Mouse (Mus musculus): Measurements from ENCODE around the gene Best3.
A peak's percentile ranks its signal among the peaks of the same experiment; 100 is the strongest.
"Not testable (repeated sequence)": the region's sequence is repeated elsewhere in the genome, so short reads cannot be mapped to it uniquely, and the experiment has no call there.

The Best3 gene

DNA sequence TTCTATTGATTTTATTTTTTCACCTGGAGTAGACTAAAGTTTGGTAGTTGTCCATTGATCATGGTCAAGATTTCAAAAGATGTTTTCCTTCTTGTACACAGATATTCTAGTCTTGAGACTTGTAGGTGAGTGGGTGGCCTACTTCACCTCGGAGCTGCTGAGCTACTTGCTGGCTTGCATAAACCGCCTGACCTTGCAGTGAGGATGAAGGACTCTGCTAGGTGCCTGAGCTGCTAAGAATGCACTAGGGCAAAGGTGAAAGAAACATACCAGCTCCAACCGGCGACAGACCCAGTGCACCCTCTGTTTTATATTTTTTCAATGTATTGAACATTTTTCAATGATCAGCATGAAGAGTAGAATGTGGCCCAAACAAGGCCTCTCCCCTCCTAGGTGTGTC, 5.8 kb upstream of the Best3 start:
- DNase-seq: no peak

DNA sequence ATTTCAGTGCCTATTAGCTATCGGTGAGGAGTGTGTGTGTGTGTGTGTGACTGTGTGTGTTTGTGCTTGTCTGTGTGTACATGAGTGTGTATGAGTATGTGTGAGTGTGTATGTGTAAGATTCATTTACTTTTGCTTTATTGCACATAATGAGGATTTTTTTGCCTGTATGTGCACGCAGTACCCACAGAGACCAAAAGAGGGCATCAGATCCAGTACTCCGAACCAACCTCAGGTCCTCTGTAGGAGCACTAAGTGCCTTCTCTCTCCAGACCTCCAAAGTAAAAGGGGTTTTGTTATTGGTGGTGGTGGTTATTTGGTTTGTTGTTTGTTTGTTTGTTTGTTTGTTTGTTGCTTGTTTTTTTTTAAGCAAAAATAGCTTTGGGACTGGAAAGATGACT, 5.2 kb upstream of the Best3 start:
- no peak for DNase-seq

DNA sequence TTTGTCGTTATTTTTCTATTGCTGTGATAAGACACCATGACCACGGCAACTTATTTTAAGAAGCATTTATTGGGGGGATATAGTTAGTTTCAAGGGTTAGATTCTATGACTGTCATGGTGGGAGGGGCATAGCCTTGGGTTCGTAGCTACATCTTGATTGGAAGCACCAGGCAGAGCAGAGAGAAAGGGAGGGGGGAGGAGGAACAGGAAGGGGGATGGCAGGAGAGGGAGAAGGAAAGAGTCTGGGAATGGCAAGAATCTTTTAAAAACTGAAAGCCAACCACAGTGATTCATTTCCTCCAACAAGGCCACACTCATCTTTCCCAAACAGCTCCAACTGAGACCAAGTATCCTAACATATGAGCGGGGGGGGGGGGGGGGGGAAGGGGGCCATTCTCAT, 3.6 kb upstream of the Best3 start:
- no peak for DNase-seq

DNA sequence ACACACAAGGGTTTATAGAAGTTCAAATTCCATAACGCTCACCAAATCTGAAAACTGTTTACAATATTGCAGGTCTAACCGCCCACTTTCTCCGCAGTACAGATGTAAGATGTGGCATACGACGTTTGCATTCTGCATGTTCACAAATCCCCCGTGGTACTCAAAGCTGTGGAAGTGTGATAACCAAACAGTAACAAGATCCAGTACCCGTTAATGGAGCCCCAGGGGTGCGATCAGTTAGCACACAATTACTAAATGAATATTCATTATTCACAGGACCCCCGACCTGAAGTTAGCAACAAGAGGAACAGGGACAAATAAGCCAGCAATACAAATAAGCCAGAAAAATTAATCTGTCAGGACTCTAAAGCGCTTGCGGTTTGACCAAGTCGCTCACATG, 1.3 kb upstream of the Best3 start:
- DNase-seq: no peak

DNA sequence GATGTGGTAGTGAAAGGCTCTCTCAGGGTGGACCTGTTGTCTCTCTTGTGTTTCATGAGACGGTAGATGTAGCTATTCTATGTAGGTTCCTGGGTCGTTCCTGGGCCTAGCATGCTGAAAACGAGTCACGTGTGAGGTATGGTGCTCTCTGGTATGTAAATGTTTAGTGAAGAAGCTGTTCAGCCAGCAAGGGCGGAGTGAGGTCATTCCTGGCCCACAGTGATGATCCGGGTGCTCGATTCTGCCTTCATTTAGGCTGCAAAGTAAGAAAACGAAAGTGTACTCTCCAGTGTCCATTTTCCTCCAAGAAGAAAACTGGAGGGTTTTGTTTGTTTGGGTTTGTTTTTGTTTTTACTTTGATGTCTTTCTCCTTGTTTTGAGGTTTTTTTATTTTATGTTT, 7.9 kb downstream of the Best3 start:
- no peak for DNase-seq

DNA sequence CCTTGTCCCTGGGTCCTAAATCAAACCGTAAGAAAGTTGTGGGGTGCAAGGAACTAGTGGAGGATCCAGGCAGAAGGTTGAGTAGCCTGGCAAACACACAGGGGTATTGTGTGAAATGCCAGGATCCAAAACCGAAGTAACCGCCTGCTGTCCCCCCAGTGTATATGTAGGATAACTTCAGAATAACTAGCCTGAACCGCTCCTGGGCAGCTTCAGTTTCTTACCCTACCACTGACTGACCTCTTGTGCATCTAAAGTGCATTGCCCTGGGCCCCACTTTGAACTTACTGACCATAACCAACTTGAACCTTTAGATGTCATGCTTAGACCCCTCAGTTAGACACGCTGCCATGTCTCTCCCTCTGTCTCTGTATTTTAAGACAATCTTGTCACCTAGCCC, 9.0 kb downstream of the Best3 start:
- no peak for DNase-seq

DNA sequence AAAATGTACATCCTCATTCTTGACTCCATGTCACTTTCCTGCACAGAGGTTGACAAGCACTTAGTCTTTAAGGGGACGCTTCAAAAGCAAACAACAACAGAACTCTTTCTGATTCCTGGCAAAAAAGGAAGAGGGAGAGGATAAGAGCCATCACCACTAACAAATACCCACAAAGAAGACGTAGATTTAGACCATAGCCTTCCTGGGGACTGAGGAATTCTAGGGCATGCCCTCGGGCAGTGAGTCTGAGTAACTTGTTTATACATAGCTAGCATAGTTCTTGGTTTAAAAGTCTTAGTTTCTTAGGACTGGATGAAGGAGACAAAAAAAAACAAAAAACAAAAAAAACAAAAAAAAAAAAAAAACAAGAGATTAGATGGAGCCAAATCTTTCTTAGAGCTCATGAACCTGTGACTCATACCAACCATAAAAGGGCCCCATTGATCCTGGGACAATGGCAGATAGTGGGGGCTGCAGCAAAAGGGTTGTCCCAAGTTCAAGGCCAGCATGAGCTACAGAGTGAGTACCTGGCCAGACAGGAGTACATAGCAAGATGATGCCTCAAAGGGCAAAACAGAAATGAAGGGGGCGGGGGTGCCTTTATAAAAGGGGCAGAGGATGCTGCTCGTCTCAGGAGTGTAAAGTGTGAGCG, 9.6 kb downstream of the Best3 start:
- no peak for DNase-seq

DNA sequence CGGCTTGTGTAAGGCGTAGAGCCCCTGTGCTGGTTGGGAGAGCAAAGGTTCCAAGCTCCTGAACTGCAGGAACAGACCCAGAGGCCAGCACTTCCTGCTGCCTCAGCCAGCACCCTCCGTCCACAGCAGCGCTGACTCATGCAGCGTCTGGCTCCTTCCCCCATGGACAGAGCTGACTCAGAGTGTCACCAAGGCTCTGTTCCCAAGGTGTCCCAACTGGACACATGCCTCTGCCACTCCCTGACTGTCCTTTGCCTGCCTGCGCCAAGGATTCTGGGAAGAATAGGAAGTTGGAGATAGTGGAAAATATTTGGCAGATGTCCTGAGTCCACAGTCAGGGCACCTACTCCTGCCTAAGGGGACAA, 10.1 kb downstream of the Best3 start:
- no peak for DNase-seq

DNA sequence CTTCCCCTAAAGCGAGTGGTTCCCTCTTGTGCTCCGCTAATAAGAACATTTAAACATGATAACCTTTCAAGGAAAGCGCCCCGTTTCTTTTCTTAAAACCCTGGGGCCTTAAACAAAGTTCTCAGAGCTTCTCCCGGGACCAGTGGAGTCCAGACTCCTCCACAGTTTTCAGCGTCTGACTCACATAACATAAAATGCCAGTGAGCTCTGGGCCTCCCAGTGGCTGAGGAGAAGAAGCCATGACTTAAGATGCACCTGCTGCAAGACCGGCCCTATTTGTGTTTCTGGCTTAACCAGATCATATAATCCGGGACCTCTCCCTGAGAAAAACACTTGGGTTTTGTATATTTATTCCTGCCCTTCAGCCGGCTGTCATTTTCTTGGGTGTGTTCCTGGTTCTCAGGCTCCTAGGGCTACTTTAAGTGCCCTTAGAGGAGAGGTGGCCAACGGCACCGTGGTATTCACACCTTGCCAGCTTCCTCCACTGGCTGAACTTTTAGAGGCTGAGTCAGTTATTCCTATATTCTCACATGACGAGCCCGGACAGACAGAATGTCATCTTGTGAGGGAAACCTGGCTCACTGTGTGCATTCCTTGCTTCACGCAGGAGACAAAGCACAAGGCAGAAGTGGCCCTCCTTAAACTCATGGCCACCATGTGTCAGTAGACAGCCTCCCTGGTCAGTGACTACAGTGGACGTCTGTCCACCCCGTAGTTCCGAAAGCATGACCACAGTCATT, 12.8 kb downstream of the Best3 start:
- no peak for DNase-seq

DNA sequence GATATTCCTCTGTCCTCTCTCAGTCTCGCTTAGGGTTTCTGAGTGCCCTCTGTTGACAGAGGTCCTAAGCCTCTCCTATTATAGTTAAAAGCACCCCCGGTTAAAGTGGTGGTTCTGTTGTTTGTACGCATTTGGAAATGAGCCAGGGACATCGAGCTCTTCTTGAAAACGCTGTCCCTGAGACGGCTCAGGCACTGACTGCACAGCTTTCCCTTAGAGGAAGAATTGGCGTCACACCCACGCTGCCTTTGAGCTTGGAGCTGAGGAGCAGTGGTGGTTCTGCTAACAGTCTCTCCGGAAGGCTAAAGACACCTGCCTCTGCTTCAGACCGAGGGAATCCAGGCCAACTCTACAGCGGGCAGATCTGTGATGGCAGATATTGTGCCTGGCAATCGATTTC, 14.9 kb downstream of the Best3 start:
- peak; percentile 29 for DNase-seq

DNA sequence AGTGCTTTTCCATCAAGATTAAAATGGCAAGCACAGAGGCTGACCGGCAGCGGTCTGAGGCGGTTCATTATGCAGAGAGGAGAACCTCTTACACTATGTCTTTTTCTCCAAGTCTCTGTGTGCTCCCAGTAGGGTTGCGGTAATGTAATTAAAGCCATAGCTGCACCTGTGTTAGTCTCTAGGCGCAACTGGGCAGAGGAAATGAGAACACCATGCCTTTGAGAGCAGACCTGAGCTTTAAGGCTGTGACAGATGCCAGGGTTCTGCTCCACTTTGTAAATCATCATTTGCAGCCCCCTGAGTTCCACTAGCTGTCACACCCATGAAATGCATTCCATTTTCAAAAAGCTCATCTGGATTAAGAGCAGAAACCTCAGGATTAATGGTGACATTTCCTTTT, 18.6 kb downstream of the Best3 start:
- DNase-seq: no peak

DNA sequence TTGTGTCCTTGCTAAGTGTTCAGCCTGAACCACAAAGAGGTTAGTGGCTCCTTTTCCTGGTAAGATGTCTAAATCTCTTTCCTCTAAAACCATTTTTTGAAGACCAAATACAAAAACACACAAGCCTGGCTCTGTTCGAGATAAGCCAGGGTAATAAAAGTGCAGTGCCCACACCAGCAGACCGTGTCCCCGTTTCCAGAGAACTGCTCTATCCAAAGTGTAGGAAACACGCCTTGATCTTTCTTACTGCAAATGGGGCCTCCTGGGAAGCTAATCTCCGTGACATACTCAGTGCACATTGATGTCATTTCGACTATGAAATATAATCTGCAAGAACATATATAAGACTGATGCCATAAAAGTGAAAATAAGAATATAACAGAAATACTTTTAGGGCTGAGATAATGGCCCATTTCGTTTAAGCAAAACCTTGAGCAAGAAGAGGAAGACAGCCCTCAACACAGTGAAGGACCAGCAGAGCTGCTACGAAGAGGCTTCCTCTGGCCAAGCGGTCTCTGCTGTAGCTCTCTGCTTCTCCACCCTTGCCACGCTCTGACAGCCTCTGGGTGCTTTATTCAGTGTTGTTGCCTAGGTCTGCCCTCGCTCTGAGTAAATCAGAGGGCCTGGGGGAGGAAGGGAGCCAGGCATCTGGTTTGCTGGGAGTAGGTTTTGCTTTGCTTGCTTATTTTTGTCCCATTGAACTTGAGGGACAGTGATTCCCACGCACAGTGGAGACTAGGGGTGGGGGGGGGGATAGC, 19.8 kb downstream of the Best3 start:
- DNase-seq: no peak

DNA sequence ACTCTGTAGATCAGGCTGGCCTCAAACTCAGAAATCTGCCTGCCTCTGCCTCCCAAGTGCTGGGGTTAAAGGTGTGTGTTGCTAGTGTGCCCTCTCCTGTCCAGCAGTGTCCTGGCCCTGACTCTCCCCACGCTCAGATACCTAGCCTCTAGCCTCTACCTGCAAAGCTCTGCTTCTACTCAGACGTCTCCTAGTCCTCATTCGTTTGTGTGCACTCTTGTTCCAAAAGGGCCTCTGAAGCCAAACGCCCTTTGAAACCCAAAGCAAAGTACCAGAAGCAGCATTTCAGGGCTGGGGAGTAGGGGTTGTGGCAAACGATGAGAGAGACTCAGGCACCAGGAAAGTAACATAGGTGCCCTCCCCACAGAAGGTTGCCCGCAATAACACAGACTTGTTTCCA, 23.6 kb downstream of the Best3 start:
- DNase-seq: no peak

DNA sequence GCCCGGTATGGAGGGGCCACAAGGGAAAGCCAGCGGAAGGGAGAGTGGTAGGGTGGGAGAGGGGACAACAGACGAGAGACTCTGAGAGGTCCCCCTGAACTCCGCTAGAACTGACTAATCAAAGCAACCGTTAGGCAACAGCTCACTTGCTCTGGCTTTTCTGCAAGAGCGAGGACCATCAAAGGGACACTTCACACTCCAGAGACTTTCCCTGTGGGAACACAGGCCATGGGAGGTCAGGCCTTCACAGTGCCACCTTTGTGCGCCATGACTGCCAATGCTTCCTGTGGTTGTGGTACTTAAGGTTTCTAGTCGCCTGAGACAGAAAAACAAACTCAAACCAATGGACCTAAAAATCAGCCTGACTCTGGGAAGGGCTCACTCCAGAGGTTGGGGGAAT, 24.9 kb downstream of the Best3 start:
- no peak for DNase-seq

DNA sequence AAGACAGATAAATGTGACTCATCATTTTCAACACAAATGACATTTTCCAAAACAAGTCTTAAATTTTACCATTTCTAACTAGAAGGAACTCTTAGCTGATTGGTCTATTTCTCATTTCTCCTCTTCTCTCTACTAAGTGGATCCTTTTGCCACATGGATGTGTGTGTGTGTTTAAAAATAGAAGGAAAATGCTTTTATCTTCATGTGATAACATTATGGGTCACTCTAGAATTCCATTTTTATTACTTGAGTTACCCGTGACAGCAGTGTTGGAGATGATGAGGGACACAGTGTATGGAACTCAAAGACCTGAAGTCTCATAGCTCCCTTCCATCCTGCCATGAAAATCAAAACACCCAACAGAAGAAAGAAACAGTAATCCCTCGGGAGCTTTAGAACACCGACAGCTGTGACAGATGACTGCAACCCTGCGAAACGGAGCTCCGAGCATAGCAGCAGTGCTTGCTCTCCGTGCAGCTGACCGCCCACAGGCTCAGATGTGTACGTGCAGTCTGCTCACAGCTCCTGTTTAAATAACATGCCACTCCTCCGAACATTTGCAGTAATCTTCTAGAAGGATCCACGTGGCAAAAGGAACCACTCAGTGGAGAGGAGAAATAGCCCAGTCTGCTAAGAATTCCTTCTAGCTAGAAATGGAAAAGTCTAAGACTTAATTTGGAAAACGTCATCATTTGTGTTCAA, 27.7 kb downstream of the Best3 start:
- DNase-seq: peak; percentile 76

DNA sequence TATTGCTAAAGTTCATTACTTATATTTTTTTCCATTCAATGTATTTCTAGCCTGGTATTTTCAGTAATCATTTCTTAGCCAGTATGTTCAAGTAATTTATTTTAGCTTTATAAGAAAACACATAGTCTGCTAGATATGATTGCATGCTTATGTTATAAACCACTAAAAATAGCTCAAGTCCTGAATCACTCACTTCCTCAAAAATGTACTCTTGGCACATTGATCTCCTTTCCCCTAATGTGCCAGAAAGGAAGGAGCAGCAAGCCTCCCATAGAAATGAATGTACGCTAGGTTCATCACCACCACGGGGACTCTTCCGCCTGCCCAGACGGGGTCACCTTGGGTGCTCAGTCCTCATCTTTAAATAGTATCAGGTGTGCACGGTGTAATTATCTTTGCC, 28.5 kb downstream of the Best3 start:
- no peak for DNase-seq

DNA sequence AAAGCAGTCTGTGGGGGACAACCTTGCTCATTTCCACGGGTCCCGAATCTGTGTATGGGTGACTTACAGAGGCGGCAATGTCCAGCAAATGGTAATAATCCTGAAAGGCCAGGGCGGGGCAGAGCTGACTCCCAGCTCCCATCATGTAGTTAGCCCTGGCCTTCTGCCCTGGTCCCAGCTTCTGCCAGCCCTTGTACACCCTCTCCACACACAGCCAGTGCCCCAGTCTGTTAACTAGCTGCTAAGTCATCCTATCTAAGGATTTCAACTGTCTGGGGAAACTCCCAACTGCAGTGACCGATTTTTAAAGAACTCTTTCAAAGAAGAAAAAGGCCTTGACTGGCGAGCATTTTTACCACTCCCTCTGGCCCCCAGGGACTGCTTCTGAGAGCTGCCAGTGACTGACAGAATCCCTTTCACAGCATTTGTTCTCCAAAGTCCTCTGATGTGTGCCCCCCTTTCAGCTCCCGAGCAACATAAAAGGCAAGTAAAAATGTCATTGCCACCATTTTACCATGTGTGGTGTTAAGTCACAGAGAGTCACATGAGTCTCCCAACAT, 32.2 kb downstream of the Best3 start:
- DNase-seq: no peak

DNA sequence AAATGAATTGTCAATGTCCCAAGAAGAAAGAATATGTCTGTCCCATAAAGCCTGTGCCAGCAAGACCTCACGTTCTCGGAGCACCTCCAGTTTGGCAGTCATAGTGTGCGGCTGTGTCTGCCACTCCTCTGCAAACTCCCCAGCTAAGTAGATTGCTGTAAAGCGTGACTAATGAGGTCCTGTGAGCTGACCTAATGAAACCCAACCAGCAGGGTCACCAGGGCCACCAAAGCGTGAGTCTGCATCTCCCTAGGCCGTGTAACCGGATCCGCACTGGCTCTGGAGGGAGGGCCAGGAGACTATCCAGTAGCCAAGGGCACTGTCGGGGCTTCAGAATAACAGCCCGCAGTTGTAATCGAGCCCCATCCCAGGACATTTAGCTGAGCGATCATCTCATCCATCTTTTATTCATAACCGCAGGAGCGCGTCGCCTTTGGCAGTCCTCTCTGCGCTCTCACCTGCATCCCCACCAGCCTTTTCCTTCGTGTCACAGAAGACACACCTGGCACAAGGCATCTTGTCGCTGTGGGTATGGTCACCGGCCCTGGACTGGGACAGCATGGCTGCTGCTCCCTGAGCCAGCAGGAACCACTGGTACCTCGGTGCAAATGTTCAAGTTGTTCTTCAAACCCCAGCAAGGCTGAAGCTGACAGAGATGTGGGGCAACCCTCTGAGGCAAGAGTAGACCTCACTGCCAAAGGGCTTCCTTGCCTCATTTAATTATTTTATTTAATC, 35.1 kb downstream of the Best3 start:
- DNase-seq: no peak

DNA sequence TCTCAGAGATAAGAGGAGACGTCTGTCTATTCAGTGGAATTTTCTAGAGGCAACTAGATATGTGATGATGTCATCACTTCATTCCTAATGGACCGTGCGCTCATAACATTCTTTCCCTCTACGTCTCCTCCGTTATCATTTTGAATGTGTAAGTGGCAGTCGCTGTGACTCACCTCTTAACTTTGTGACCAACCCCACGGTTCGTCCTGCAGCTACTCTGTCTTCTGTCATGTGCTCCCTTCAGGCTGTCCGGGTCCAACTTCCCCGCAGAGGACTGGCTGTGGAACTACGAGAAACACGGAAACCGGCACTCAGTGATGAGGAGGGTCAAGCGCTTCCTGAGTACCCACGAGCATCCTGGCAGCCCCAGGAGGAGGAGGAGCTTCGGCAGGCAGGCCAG, 37.6 kb downstream of the Best3 start:
- no peak for DNase-seq

DNA sequence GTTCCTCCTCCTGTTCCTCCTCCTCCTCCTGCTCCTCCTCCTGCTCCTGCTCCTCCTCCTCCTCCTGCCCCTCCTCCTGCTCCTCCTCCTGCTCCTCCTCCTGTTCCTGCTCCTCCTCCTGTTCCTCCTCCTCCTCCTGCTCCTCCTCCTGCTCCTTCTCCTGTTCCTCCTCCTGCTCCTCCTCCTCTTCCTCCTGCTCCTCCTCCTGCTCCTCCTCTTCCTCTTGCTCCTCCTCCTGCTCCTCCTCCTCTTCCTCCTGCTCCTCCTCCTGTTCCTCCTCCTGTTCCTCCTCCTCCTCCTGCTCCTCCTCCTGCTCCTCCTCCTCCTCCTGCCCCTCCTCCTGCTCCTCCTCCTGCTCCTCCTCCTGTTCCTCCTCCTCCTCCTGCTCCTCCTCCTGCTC, 39.7 kb downstream of the Best3 start:
- not testable (repeated sequence) for DNase-seq

DNA sequence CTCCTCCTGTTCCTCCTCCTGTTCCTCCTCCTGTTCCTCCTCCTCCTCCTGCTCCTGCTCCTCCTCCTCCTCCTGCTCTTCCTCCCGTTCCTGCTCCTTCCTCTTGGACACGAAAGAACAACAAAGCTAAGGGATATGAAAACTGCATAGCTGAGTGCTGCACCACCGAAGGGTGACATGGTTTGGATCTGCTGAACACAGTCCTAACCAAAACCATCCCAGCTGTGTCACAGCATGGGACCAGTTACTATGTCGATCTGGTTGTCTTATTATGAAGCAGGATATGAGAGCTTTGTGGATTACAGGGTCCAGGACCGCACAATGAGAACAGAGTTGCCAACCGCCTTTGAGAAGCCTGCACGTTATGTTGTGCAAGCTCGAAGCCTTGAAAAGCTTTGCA, 40.1 kb downstream of the Best3 start:
- no peak for DNase-seq

DNA sequence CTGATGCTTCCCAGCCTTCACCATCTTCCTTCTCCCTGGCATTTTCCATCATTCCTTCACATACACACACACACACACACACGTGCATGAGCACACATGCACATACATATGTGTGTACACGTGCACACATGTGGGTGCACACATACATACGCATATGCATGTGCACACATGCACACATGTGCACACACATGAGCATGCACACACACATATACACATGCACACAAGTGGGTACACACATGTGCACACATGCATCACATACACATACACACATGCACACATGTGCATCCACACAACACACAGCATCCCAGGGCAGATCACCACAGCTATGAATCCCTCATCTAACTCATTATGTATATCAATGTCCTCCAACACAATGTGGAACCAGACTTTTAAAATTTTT, 45.0 kb downstream of the Best3 start:
- no peak for DNase-seq

DNA sequence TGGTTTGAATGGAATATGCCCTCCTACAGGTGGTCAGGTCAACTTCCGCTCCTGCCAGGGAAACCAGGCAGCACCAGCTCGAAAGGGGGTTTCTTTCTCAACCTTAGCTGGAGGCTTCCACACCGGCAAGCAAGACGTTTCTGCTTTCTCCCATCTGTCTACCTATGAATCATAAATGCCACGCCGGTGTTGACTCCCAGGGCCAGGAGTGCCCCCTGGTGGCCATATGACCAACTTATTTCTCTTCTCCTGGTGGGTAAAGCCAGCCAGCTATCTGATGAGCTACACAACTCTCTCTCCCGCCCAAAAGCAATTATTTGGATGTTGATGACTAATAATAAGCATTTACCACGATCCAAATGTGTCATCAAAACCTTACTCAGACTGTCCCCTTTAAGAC, 47.7 kb downstream of the Best3 start:
- DNase-seq: peak; percentile 65

All from layer of hippocampus, adult 9-11 months (tissue).